Mouse (Mus musculus) heart, embryonic 16.5 days (tissue): ENCODE results near the gene Pmm1. TPM values are rescaled to one million over a fixed set of nuclear protein-coding genes. Genes with fewer than 3 reads are reported as not detected.
A peak's percentile ranks its signal among the peaks of the same experiment; 100 is the strongest.

ENCODE experiments used
- ATAC-seq: fragments of 200-750 bp; cut with Nextera tagmentation; replicated peaks from 2 replicates; pipeline ENCODE4 v1.8.0; 2017; ENCODE audit warnings: moderate number of reproducible peaks; ENCODE audit not compliant: insufficient read depth, low FRiP score; ENCODE audit errors: extremely low read depth
- H3K27ac ChIP-seq: fragments of 300-500 bp; sonication (generic); 2 replicates; pipeline ENCODE4 v1.5.1; 2014; ENCODE audit warnings: mild to moderate bottlenecking, low read length, control low read depth, moderate library complexity
- H3K27me3 ChIP-seq: fragments of 300-500 bp; sonication (generic); 2 replicates; pipeline ENCODE4 v1.6.1; 2014; ENCODE audit warnings: low read length, mixed read lengths; ENCODE audit not compliant: control insufficient read depth, insufficient read depth
- H3K36me3 ChIP-seq: fragments of 300-500 bp; sonication (generic); 2 replicates; pipeline ENCODE4 v1.6.1; 2014; ENCODE audit not compliant: control insufficient read depth, insufficient read depth
- H3K4me1 ChIP-seq: fragments of 300-500 bp; sonication (generic); 2 replicates; pipeline ENCODE4 v1.6.1; 2014; ENCODE audit warnings: low read length, mixed read lengths; ENCODE audit not compliant: control insufficient read depth, insufficient read depth
- H3K4me2 ChIP-seq: fragments of 300-500 bp; sonication (generic); 2 replicates; pipeline ENCODE4 v1.6.1; 2014; ENCODE audit warnings: low read depth, mild to moderate bottlenecking, control low read depth, low read length
- H3K4me3 ChIP-seq: fragments of 300-500 bp; sonication (generic); 2 replicates; pipeline ENCODE4 v1.5.1; 2014; ENCODE audit warnings: mild to moderate bottlenecking, control low read depth, low read length
- H3K9ac ChIP-seq: fragments of 300-500 bp; sonication (generic); 2 replicates; pipeline ENCODE4 v1.6.1; 2014; ENCODE audit warnings: low read length, control low read depth
- H3K9me3 ChIP-seq: fragments of 300-500 bp; sonication (generic); replicated peaks from 2 replicates; pipeline ENCODE4 v1.6.1; 2016; ENCODE audit warnings: low read length; ENCODE audit not compliant: control insufficient read depth
- WGBS: fragments of 180-500 bp; shearing (Covaris S2); extraction: QIAGEN DNeasy Blood & Tissue Kit; methylation state at CpG from one replicate; pipeline ENCODE4 v1.1.7; 2014; 5-methylcytosine and 5-hydroxymethylcytosine counted together
- polyA plus RNA-seq: library from polyadenylated mRNA; unstranded; fragments of >200 nt; fragmentation: Nextera tagmentation; extraction: Ambion mirVana; gene quantifications from 2 replicates; pipeline ENCODE4 v1.2.1, GENCODE M21; 2015

Gene Pmm1
- polyA plus RNA-seq, result 22.4 and 24.3 TPM in 2 replicates

DNA sequence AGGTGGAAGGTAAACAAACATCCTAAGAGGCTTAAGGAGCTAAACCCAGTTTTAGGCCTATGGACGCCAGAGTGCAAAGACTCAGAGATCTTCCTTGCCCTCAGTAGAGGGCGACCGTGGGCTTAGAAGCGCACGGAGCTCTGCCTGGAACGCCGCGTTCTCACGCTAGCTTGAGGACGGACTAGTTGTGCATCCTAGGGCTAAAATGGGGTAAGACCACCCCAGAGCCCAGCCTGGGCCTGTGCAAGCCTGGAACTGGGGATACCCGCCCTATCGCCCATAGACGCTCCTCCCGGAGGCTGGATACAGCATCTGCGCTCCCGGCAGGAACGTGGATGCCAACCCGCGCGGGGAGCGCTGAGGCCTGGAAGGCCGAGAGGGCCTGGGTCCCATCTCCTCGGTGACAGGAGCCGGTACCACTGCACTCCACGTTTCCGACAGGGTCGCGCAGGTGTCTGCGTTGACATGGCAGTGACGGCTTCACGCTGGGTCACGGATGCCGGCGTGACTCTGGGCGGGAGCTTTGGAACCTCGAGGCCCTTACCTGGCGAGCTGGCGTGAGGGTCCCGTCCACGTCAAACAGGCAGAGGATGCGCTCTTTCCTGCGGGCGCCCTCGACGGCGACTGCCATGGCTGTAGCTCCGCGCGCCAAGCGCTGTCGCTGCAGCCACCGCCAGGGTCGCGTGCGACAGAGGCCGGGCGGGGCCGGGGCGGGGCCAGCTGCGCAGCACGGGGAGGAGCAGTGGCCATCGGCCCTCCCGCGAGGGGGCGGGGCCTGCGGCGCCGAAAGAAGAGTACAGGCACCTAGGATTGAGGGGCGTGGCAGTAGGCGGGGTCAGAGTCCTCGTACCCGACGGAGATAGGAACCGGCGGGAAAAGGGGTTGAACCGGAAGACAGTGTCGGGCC lies at the start of gene Pmm1:
Gene Pmm1 (minus strand): TSS at position 760 of the 907 bp plus-strand sequence.
- WGBS, result under 1% methylated on average over 77 of the region's 77 CpGs

DNA sequence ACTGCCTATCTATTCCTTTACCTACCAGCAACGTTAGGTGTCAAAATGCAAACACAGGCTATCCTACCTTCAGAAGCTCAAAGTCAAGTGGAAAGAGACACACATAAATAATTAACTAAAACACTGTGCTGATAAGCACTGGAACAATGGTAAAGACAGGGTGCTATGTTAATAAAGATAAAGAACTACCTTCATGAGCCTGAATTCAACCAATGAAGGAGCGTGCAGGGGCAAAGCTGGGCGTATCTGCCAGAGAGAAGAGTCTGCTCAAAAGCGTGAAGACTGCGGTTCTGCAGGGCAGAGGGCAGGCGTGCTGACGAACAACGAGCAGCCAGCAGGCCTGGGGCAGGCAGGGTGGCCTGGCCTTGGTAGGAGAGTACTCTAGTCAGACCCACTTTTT lies 43.5 kb upstream of the Pmm1 start:
- no peak overlapping the region for H3K9ac ChIP-seq
- H3K27me3 ChIP-seq, result no peaks in the 10 kb centered on the region
- H3K36me3 ChIP-seq, result peaks cover 7% of the 10 kb centered on the region
- H3K4me2 ChIP-seq, result no peak overlapping the region
- no peak for ATAC-seq
- H3K4me3 ChIP-seq, result no peak overlapping the region
- H3K4me1 ChIP-seq, result no peaks in the 10 kb centered on the region
- WGBS, result 84% methylated on average over 8 of the region's 8 CpGs
- H3K9me3 ChIP-seq, result no peaks in the 10 kb centered on the region
- H3K27ac ChIP-seq, result no peak overlapping the region

More for the DNA sequence above, at the start of gene Pmm1:
- Histone ChIP-seq H3K9ac (peak within 1 kb of the TSS; percentile 82), H3K27ac (peak within 1 kb of the TSS; percentile 85), H3K27me3 (no peaks in the 10 kb centered on the region), H3K4me2 (peak within 1 kb of the TSS; percentile 100), H3K4me3 (peak within 1 kb of the TSS; percentile 78), H3K9me3 (no peaks in the 10 kb centered on the region), H3K36me3 (no peaks in the 10 kb centered on the region), H3K4me1 (peaks cover 6% of the 10 kb centered on the region; the same call in 1 of the 2 replicates)
- ATAC-seq, result peak; percentile 99

DNA sequence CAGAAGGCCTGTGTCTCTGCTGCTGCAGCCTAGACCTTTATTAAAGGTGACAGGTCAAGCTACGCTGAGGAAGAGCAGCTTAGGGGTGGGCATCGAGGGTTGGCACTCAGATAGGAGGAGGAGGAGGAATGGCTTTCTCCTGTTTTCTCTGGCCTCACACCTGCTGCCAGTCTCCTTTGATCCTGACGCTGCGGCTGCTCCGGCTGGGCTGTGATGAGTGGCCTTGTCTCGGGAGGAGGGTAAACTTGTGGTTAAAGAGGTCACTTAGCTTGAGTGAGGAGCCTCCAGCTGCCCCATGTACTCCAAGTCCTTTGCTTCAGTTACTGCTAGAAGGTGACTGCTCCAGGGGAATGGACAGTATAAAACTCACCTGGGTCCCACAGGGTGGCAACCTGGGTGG lies 33.3 kb upstream of the Pmm1 start:
- H3K4me3 ChIP-seq, result no peak overlapping the region
- H3K27me3 ChIP-seq, result no peaks in the 10 kb centered on the region
- ATAC-seq, result no peak
- no peak overlapping the region for H3K27ac ChIP-seq
- peaks cover 11% of the 10 kb centered on the region for H3K4me1 ChIP-seq
- H3K9ac ChIP-seq, result no peak overlapping the region
- H3K9me3 ChIP-seq, result no peaks in the 10 kb centered on the region
- WGBS, result 63% methylated on average over 6 of the region's 6 CpGs
- no peak overlapping the region for H3K4me2 ChIP-seq
- H3K36me3 ChIP-seq, result peaks cover 20% of the 10 kb centered on the region

DNA sequence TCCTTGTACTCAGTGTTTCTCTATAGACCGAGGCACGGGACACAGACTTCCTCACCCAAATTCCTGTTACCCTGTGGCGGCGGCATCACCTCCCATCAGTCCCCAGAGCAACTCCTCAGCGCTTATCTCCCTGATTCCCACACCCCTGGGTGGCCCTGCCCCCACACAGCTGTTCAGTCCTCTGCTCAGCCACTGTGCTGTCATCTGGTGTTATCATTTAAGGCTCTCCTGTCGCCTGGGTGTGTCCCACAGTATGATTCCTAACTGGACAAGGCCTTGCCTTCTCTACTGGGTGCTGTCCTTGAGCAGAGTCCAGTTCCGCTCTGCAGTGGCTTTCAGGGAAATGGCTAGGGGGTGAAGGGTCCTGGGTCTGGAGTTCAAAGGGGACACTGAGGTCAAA lies 29.8 kb upstream of the Pmm1 start:
- H3K27me3 ChIP-seq, result no peaks in the 10 kb centered on the region
- H3K4me1 ChIP-seq, result peaks cover 11% of the 10 kb centered on the region
- peaks cover 10% of the 10 kb centered on the region; the same call in 1 of the 2 replicates for H3K36me3 ChIP-seq
- no peak overlapping the region for H3K9ac ChIP-seq
- no peak overlapping the region for H3K27ac ChIP-seq
- H3K4me2 ChIP-seq, result no peak overlapping the region
- WGBS, result 29% methylated on average over 7 of the region's 7 CpGs
- no peak for ATAC-seq
- H3K9me3 ChIP-seq, result no peaks in the 10 kb centered on the region
- no peak overlapping the region for H3K4me3 ChIP-seq

DNA sequence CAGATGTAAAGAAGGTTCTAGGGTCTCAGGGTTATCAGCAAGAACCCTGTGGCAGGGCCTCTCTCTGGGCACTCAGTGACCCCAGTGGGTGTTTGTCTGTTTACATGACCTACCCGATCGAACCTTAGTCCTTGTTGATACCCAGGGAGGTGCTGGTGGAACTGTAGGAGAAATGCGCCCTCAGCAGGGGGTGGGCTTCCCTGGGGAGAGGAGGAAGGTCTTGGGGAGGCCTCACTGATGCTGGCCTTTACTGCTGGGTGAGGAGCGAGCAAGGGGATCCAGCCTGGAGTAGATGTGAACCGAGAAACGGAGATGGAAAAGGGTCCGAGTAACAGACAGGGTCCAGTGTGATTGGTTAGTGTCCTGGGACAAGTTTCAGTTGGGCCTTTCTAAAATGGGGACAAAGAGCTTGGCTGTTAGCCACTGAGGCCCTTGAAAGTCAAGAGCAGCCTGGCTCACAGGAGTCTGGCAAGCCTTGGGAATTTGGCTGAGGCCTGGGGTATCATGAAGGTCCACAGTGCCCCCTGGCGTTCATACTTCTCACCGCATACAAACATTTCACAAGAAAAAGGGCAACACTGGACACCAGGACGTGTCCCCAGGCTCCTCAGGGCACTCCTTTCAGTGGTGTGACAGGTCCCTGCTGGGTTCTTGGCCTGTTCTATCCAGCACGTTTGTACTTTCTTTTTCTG lies 28.8 kb upstream of the Pmm1 start:
- peak; percentile 87 for ATAC-seq
- Histone ChIP-seq H3K27me3 (no peaks in the 10 kb centered on the region), H3K4me2 (peak overlapping the region; percentile 36; the same call in 1 of the 2 replicates), H3K9ac (peak overlapping the region; percentile 23; the same call in 1 of the 2 replicates), H3K27ac (no peak overlapping the region), H3K36me3 (peaks cover 8% of the 10 kb centered on the region; the same call in 1 of the 2 replicates), H3K9me3 (no peaks in the 10 kb centered on the region), H3K4me1 (peaks cover 11% of the 10 kb centered on the region), H3K4me3 (no peak overlapping the region)
- 33% methylated on average over 11 of the region's 11 CpGs for WGBS

DNA sequence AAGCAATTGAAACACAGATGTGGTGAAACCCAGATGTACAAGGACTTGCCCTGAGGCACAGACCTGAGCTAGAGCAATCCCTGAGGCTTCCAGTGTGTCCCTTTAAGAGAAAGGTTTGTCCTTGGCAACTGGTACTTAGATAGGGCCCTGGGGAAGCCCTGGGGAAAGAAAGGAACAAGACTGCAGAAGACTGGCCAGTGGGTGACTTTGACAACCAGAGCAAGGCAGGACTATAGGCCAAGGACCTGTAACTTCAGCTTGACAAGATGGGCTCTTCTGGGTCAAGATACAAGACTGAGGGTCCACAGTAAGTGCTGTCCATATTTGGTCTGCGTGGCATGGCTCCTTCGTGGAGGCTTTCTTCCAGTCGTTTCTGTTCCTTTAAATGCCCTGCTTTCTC lies 26.9 kb upstream of the Pmm1 start, which contains the start of gene Xrcc6:
Gene Xrcc6 (plus strand): TSS at position 190 of the 400 bp plus-strand sequence.
- Histone ChIP-seq H3K27me3 (no peaks in the 10 kb centered on the region), H3K4me2 (no peak within 1 kb of the TSS), H3K36me3 (no peaks in the 10 kb centered on the region), H3K4me3 (no peak within 1 kb of the TSS), H3K9ac (no peak within 1 kb of the TSS), H3K4me1 (peaks cover 11% of the 10 kb centered on the region), H3K9me3 (no peaks in the 10 kb centered on the region), H3K27ac (no peak within 1 kb of the TSS)
- no peak for ATAC-seq
- 81% methylated on average over 3 of the region's 3 CpGs for WGBS

DNA sequence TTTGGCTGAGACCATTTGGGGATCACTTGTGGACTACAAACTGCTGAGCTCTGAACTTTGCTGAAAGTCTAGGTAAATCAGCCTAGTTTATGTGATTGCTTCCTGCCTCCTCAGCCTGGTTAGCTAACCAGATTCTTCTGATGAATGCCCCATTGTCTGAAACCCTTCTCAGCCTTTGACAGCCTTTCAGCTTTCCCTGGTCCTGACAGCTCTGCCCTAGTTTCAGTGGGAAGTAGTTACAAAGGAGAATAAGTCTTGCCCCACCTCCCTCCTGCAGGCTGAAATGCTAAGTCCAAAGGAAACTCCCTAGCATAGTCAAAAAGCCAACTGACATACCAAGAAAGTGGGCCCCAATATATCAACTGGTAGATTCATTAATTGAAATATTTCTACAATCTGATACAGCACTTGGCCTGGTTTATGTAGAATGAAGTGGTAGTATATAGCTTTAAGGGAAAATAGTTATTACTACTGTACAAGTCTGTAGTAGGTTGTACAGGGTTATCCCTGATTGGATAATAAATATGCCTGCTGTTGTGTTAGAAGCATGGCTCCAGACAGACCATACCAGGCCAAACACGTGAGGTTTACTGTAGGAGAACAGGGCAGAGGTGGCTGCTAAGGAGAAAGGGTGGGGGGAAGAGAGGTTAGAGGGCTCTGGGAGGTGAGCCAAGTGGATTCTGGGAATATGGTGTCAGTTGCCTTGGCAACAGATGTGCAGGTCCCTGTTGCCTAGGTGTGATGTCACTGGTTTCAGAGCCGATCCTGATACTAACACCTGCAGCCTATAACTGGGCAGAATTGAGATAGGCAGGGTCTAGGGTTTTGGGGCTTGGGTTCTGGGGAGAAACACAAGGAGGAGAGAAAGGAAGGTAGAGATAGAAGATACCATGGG lies 24.8 kb upstream of the Pmm1 start:
- no peak for ATAC-seq
- peaks cover 9% of the 10 kb centered on the region for H3K4me1 ChIP-seq
- 69% methylated on average over 2 of the region's 2 CpGs for WGBS
- no peak overlapping the region for H3K27ac ChIP-seq
- H3K4me2 ChIP-seq, result no peak overlapping the region
- no peak overlapping the region for H3K4me3 ChIP-seq
- H3K9me3 ChIP-seq, result no peaks in the 10 kb centered on the region
- H3K36me3 ChIP-seq, result no peaks in the 10 kb centered on the region
- H3K27me3 ChIP-seq, result no peaks in the 10 kb centered on the region
- H3K9ac ChIP-seq, result no peak overlapping the region

DNA sequence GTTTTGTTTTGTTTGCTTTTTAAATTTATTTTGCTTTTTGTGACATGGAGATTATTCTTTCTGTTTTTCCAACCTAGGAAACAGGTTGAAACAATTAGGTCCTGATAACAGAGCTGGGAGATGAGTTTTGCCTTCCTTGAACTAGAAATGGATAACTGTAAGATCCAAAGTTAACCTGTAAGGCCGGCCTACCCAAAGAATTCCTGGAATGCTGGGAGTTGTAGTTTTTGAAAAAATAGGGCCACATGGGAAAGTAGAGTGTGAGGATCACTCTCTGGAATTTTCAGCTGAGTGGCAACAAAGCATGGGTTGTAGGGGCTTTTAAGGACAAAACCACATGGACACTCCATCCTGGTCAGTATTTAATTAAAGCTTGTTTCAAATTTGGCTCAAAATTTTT lies 21.4 kb upstream of the Pmm1 start:
- Histone ChIP-seq H3K9me3 (no peaks in the 10 kb centered on the region), H3K9ac (no peak overlapping the region), H3K4me2 (no peak overlapping the region), H3K27me3 (no peaks in the 10 kb centered on the region), H3K4me1 (no peaks in the 10 kb centered on the region), H3K36me3 (no peaks in the 10 kb centered on the region), H3K4me3 (no peak overlapping the region), H3K27ac (no peak overlapping the region)
- no peak for ATAC-seq
- 39% methylated on average over 1 of the region's 1 CpGs for WGBS
